Mouse (Mus musculus): ENCODE measurements at regions not wholly inside any gene's neighbourhood (a gene's known extent, or its start where the extent isn't known, plus 50 kb on each side); places are given as distances from the start of the nearest gene placed in this dataset.

DNA sequence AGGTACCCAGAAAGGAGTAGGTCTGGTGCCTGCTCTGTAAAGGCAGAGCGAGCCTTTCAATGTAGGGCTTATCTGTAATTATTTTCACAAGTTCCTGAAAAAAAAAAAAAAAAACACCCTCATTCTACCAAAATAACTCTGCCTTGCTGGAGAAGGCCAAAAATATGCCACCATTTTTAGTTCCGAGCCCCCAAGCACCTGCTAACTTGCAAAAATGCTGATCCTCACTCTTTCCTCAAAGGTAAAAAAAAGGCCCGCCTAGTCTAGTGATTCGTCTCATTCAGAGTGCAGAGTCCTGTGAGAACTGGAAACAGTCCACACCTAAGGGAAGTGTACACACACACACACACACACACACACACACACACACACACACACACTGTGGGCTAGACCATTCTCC, 143.7 kb upstream of the Dyrk2 start:
- no peak for TF ChIP-seq POLR2A (IDR thresholded peaks at IDR 0.05; ENCODE audit: insufficient read depth, low read length)
- no peak for TF ChIP-seq EP300 (IDR thresholded peaks at IDR 0.05; ENCODE audit: insufficient read depth, low read depth, low read length)
- TF ChIP-seq CTCF (IDR thresholded peaks at IDR 0.05; ENCODE audit: low read depth, low read length), result no peak
